Mouse (Mus musculus) neural tube, embryonic 12.5 days (tissue): Measurements from ENCODE around the gene Rassf2. TPM values are rescaled to one million over a fixed set of nuclear protein-coding genes. Genes with fewer than 3 reads are reported as not detected.

Experiments used
- ATAC-seq: fragments of 200-750 bp; cut with Nextera tagmentation; 2 replicates; pipeline ENCODE4 v1.8.0; 2017; ENCODE audit warnings: low read depth, mild to moderate bottlenecking, moderate TSS enrichment, moderate library complexity; ENCODE audit not compliant: low FRiP score
- H3K27ac ChIP-seq: fragments of 300-500 bp; sonication (generic); 2 replicates; pipeline ENCODE4 v1.5.1; 2016
- H3K27me3 ChIP-seq: fragments of 300-500 bp; sonication (generic); replicated peaks from 2 replicates; pipeline ENCODE4 v1.6.1; 2016; ENCODE audit warnings: mild to moderate bottlenecking
- H3K36me3 ChIP-seq: fragments of 300-500 bp; sonication (generic); 2 replicates; pipeline ENCODE4 v1.6.1; 2016; ENCODE audit warnings: mild to moderate bottlenecking
- H3K4me1 ChIP-seq: fragments of 300-500 bp; sonication (generic); 2 replicates; pipeline ENCODE4 v1.6.1; 2016
- H3K4me2 ChIP-seq: fragments of 300-500 bp; sonication (generic); replicated peaks from 2 replicates; pipeline ENCODE4 v1.6.1; 2016; ENCODE audit warnings: mild to moderate bottlenecking
- H3K4me3 ChIP-seq: fragments of 300-500 bp; sonication (generic); 2 replicates; pipeline ENCODE4 v1.5.1; 2016
- H3K9ac ChIP-seq: fragments of 300-500 bp; sonication (generic); 2 replicates; pipeline ENCODE4 v1.6.1; 2016; ENCODE audit warnings: mild to moderate bottlenecking
- H3K9me3 ChIP-seq: fragments of 300-500 bp; sonication (generic); 2 replicates; pipeline ENCODE4 v1.6.1; 2016; ENCODE audit warnings: mild to moderate bottlenecking
- WGBS: fragments of 180-500 bp; shearing (Covaris S2); methylation state at CpG from one replicate; pipeline ENCODE4 v1.1.7; 2016; 5-methylcytosine and 5-hydroxymethylcytosine counted together
- polyA plus RNA-seq: library from polyadenylated mRNA; unstranded; fragments of >200 nt; fragmentation: Nextera tagmentation; extraction: Ambion mirVana; gene quantifications from 2 replicates; pipeline ENCODE4 v1.2.1, GENCODE M21; 2016

Gene Rassf2
- polyA plus RNA-seq, 1 experiment from 2014 or later, result 30.6 TPM

DNA sequence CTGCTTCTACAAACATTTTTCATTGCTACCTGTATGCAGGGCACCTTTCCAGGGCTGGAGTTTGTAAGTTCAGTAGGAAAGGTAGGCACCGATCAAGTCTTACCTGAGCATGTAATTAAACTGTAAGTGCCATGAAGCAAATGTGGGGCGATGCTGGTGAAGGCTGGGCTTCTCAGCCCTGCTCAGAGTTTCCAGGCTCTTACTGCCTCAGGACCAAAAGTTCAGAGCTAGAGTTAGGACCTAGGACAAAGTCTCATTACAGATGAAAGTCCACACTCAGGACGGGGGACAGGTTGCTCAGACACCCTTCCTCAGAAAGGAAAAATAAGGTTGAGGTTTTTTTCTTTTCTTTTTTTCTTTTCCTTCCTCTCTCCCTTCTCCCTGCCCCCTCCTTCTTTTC is 19.4 kb upstream of the Rassf2 start:
- WGBS, result 85% methylated on average over 3 of the region's 3 CpGs
- no peaks in the 10 kb centered on the region for H3K9me3 ChIP-seq
- ATAC-seq, result no peak

DNA sequence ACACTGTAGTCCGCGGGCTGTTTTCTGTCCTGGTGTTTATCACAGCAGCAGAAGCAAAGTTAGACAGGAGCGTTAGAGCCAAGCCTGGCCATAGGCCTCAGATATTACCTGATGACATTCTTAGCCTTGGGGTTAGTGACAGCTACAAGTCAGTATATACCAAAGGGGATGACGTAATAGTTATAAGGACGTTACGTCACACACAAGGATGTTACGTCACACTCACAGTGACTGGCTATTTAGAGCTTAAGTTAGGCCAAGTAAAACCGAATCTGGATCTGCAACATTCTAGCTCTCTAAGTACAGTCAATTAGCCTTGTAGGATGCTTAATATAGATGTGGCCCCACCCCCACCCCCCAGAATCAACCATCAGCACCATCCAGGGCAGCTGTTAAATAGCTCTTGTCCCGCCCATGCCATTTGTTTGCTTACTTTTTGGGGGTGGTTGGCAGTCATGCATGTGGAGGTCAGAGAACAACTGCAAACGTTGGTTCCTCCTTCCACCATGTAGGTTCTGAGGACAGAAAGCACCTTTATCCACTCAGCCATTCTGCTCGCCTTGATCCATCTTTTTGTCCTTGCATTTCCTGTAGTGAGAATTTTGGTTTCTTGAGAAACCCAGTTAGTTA is 18.2 kb upstream of the Rassf2 start:
- 0 out of 2 replicates have a peak, but pooled peaks cover 3% of the 10 kb centered on the region for H3K4me1 ChIP-seq
- H3K4me2 ChIP-seq, result no peak overlapping the region
- no peak overlapping the region for H3K9ac ChIP-seq
- no peak overlapping the region for H3K4me3 ChIP-seq
- ATAC-seq, result no peak
- 0 out of 2 replicates have a peak, but pooled peaks cover 3% of the 10 kb centered on the region for H3K36me3 ChIP-seq
- no peak overlapping the region for H3K27ac ChIP-seq
- H3K9me3 ChIP-seq, result no peaks in the 10 kb centered on the region
- 84% methylated on average over 11 of the region's 11 CpGs for WGBS
- no peaks in the 10 kb centered on the region for H3K27me3 ChIP-seq

More for the DNA sequence above, 19.4 kb upstream of the Rassf2 start:
- Histone ChIP-seq H3K36me3 (peaks cover 5% of the 10 kb centered on the region; the same call in 1 of the 2 replicates), H3K4me2 (no peak overlapping the region), H3K27me3 (no peaks in the 10 kb centered on the region), H3K4me3 (no peak overlapping the region), H3K27ac (no peak overlapping the region), H3K4me1 (no peaks in the 10 kb centered on the region), H3K9ac (no peak overlapping the region)

DNA sequence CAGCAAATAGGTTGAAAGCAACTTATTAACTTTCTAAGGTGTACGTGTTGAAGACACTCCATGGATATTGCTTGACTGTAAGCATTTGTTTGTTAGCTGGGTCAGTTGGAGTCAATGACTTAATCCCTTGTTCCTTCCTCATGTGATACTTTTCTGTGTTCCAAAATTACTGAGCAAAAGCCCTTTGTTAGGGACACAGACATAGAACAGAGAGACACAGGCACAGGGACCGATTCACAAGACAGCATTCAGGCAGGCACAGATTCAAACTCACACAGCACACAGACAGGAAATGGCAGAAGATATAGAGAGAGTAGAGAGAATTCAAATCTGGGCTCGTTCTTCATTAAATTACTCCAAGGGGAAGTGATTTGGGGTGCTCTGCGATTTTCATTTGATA is 17.3 kb upstream of the Rassf2 start:
- H3K4me1 ChIP-seq, result 0 out of 2 replicates have a peak, but pooled peaks cover 3% of the 10 kb centered on the region
- H3K27me3 ChIP-seq, result no peaks in the 10 kb centered on the region
- no peak overlapping the region for H3K4me2 ChIP-seq
- H3K4me3 ChIP-seq, result no peak overlapping the region
- no peak overlapping the region for H3K9ac ChIP-seq
- no peak overlapping the region for H3K27ac ChIP-seq
- H3K9me3 ChIP-seq, result no peaks in the 10 kb centered on the region
- ATAC-seq, result no peak
- WGBS, result 80% methylated on average over 4 of the region's 4 CpGs
- H3K36me3 ChIP-seq, result no peaks in the 10 kb centered on the region

DNA sequence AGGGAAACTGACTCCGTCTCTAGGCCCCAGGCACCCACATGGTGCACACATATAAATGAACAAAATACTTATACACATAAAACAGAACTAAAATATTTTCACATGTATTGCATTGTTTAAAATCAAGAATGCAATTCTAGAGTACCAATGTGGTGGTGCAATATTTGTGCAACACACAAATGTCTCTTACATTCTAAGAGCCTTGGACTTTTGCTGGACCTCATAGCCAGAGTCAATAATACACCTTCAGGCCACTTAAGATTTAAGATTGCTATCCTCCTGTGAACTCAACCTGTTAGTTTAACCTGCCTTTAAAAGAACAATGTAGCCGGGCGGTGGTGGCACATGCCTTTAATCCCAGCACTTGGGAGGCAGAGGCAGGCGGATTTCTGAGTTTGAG is 16.6 kb upstream of the Rassf2 start:
- no peak for ATAC-seq
- WGBS, result 93% methylated on average over 4 of the region's 4 CpGs
- Histone ChIP-seq H3K4me3 (no peak overlapping the region), H3K27ac (no peak overlapping the region), H3K9me3 (no peaks in the 10 kb centered on the region), H3K36me3 (no peaks in the 10 kb centered on the region), H3K27me3 (no peaks in the 10 kb centered on the region), H3K9ac (no peak overlapping the region), H3K4me2 (no peak overlapping the region), H3K4me1 (0 out of 2 replicates have a peak, but pooled peaks cover 3% of the 10 kb centered on the region)

DNA sequence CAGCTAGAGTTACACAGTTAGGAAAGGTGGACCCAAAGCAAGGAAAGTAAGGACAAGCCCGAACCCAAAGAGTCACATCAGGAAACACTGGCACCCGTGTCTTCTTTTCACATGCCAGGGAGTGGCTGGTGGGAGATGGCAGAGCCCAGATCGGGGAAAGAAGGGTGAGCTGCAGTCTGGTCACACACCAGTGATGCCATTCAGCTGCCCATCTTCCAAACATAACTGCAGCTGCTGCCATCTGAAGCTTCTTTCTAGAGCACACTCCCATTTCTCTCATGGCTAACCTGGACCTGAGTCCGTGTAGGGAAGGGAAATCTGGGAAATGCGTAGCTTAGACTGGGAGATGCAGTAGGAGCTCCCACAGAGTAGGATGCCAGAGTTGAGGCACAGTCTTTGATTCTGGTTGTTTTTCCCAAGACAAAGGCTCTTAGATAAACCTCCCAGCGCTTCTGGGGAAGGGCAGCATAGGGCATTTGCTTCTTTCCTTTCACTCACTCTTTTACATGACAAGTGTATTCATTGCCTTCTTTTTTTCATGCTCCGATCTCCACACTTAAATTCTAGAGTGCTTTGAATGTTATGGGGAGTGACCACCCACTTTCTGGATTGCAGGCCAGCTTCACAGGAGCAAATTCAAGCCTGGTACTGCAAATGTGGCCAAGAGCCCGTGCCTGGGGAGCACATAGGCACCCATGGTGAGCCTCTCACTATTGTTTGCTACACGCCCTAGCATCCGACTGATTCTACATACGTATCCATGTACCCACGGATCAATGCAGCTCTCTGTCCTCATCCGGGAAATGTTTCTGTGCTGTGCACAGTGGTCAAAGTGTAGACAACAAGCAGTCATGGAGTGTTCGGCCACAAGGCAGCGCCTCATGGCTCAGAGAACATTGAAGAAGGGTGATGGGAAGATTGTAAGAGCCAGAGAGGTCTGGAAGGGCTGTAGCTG is 14.5 kb upstream of the Rassf2 start:
- WGBS, result 66% methylated on average over 15 of the region's 15 CpGs
- Histone ChIP-seq H3K36me3 (no peaks in the 10 kb centered on the region), H3K9ac (no peak overlapping the region), H3K4me3 (no peak overlapping the region), H3K27ac (no peak overlapping the region), H3K4me1 (0 out of 2 replicates have a peak, but pooled peaks cover 3% of the 10 kb centered on the region), H3K9me3 (no peaks in the 10 kb centered on the region), H3K4me2 (no peak overlapping the region), H3K27me3 (no peaks in the 10 kb centered on the region)
- no peak for ATAC-seq

DNA sequence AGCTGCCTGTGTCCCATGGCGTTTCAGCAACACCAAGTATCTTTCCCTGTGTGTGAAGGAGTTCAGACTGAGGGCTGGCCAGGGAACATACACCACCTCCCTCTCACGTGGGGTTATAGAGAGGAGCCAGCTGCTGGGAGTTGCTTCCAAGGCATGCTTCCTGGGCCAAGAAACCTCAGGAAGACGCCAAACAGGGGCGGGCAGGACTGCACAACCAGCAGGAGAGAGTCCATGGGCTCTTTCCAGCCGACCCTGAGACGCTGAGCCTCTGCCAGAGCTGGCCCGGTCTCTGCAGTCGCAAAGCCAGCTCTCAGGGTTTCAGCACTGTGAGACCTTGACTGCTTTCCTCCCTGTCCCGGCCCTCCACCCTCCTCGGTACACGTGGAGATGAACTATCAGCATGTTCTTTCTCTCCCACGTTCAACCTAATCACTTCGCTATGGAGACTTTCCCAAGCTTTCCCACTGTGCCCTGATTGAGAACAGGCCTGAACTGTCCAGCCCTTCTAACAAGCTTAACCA is 13.1 kb upstream of the Rassf2 start:
- ATAC-seq, result no peak
- H3K4me2 ChIP-seq, result no peak overlapping the region
- H3K9ac ChIP-seq, result no peak overlapping the region
- no peaks in the 10 kb centered on the region for H3K36me3 ChIP-seq
- no peak overlapping the region for H3K27ac ChIP-seq
- H3K9me3 ChIP-seq, result no peaks in the 10 kb centered on the region
- H3K4me1 ChIP-seq, result 0 out of 2 replicates have a peak, but pooled peaks cover 3% of the 10 kb centered on the region
- no peak overlapping the region for H3K4me3 ChIP-seq
- no peaks in the 10 kb centered on the region for H3K27me3 ChIP-seq
- 64% methylated on average over 13 of the region's 13 CpGs for whole genome bisulfite sequencing

DNA sequence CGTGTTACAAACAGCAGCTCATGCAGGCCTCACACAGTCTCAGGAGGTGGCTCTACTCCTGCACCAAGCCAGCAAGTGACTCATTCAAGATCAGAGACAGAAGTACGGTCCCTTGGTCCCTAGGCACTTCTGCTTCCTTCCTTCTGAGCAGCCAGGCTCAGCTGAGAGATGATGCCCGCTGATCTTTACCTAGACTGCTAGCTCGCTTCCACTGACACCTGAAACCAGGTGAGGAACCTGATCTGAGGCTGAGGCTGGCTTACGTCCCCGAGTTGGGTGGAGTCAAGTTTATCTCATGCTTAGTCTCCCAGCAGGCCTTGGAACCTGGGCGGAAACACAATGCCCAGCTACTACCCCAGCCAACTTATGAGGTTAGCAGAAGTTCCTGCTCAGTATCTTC is 9.8 kb upstream of the Rassf2 start:
- Histone ChIP-seq H3K27me3 (no peaks in the 10 kb centered on the region), H3K4me2 (no peak overlapping the region), H3K4me3 (no peak overlapping the region), H3K9ac (no peak overlapping the region), H3K36me3 (no peaks in the 10 kb centered on the region), H3K9me3 (no peaks in the 10 kb centered on the region), H3K27ac (no peak overlapping the region), H3K4me1 (0 out of 2 replicates have a peak, but pooled peaks cover 3% of the 10 kb centered on the region)
- 74% methylated on average over 7 of the region's 7 CpGs for WGBS
- no peak for ATAC-seq

DNA sequence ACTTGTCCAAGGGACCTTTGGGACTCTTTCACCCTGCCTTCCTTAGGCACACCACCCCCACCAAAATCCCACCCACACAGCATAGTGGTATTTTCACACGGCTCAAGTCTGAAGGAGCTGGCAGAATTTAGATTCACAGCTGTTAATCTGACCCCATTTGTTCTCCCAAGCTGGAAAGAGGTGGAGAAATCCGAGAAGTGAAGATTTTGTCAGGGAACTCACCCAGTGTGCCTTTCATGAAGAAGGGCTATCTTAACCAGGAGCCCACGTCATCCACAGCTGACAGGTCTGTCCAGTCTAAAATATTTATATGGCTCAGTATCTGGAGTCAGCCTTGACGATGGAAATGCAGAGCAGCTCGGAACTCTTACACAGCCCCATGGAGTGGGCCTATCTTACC is 6.3 kb upstream of the Rassf2 start:
- ATAC-seq, result no peak
- Histone ChIP-seq H3K9me3 (no peaks in the 10 kb centered on the region), H3K4me3 (no peak overlapping the region), H3K27ac (no peak overlapping the region), H3K27me3 (no peaks in the 10 kb centered on the region), H3K9ac (no peak overlapping the region), H3K4me2 (no peak overlapping the region), H3K36me3 (no peaks in the 10 kb centered on the region), H3K4me1 (peaks cover 1% of the 10 kb centered on the region; the same call in 1 of the 2 replicates)
- 81% methylated on average over 5 of the region's 5 CpGs for WGBS

DNA sequence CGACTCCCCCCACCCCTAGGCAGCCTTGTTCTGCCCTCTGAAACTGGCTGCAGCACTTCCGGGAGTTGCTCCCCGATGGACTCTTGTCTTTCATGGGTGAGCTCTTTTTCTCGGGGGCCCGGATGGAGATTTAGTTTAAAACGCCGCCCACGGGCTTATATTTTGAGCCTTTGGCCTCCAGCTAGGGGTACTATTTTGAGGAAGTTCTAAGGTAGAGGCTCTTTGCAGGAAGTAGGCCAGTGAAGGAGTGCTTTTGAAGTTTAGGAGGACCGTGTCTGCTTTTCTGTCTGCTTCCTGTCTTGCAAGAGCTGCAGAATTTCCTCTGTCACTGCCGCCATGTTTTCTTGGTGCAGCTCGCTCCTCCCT is 5.4 kb upstream of the Rassf2 start:
- Histone ChIP-seq H3K9ac (no peak overlapping the region), H3K4me2 (no peak overlapping the region), H3K27ac (no peak overlapping the region), H3K9me3 (no peaks in the 10 kb centered on the region), H3K27me3 (no peaks in the 10 kb centered on the region), H3K4me1 (peaks cover 10% of the 10 kb centered on the region), H3K36me3 (no peaks in the 10 kb centered on the region), H3K4me3 (no peak overlapping the region)
- 69% methylated on average over 11 of the region's 11 CpGs for WGBS
- ATAC-seq, result no peak

DNA sequence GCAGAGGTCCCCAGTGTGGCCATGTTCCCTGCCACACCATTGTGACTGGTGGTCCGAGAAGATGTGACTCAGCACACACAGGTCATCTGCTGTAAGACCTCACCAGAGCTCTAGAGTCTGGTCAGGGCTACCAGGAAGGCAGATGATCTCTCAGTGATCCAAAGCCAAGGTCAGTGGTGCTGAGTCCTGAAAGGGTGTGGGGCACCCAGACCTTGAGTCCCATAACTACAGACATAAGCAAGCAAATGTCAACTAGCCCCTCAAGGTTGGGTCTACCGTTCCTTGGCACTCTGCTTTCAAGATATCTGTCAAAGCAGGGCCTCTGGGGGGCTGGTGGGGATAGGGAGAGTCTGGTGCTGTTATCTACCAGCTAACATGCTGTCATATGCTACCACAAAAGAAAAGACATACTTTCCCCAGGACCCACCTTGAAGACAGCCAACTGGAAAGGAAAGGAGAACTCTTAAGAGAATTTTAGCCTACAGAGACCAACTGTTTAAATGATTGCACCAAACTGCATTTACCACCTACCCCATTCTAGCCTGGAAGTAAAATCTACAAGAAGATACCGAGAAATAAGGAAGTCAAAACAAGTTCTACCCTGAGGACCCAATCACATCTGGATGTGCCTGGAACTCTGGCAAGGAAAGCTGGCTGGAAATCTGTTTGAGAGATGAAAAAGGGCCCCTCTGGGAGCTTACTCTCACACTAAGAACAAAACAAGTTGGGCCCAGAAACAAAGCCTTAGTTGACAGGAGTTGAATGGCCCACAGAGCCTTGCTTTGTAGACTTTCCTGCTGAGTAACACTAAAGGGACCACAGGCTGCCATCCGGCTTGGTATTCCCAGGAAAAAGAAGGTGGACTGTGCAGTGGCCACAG is 4.8 kb upstream of the Rassf2 start:
- H3K9ac ChIP-seq, result no peak overlapping the region
- H3K4me2 ChIP-seq, result no peak overlapping the region
- H3K27ac ChIP-seq, result no peak overlapping the region
- H3K27me3 ChIP-seq, result no peaks in the 10 kb centered on the region
- no peak overlapping the region for H3K4me3 ChIP-seq
- ATAC-seq, result no peak
- H3K4me1 ChIP-seq, result peaks cover 11% of the 10 kb centered on the region
- no peaks in the 10 kb centered on the region for H3K9me3 ChIP-seq
- WGBS, result 65% methylated on average over 4 of the region's 4 CpGs
- H3K36me3 ChIP-seq, result no peaks in the 10 kb centered on the region

DNA sequence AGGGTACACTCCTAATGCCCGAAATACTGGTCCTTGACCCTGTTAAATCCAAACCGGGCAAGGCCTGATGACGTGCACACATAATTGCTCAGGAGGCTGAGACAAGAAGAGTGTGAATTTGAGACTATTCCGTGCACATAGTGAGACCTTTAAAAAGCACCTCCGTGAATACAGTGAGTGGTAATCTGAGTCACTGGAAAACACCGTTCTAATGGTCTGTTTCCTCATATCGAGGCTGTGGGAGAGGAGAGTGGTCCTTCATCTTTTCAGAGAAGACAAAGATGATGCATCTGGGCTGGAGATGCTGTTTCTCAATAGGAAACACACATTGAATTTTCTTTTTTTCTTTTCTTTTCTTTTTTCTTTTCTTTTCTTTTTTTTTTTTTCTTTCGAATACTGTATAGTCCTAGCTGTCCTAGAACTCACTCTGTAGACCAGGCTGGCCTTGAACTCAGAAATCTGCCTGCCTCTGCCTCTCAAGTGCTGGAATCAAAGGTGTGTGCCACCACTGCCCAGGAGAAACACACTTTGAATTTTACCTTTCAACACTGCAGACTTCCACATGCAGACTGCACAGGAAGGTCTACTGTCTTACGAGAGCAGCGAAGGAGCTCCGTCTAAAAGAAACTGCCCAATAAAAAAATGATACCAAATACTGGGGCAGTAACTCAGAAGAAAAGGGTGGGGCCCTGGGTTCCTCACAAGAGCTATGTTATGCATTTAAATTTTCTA is 1.5 kb upstream of the Rassf2 start:
- peaks cover 28% of the 10 kb centered on the region for H3K4me1 ChIP-seq
- H3K27ac ChIP-seq, result peak overlapping the region; percentile 80; the same call in 1 of the 2 replicates
- H3K4me3 ChIP-seq, result no peak overlapping the region
- H3K4me2 ChIP-seq, result peak overlapping the region; percentile 91
- 66% methylated on average over 11 of the region's 11 CpGs for WGBS
- H3K36me3 ChIP-seq, result no peaks in the 10 kb centered on the region
- no peak for ATAC-seq
- H3K27me3 ChIP-seq, result no peaks in the 10 kb centered on the region
- no peak overlapping the region for H3K9ac ChIP-seq
- H3K9me3 ChIP-seq, result no peaks in the 10 kb centered on the region
